Comparison of ENCODE assay signal across 24 mouse cellular contexts in genomic region chr12:100306336-100306735, GRCm38 (mm10).
"Had no signal": no experiment of that assay in that cellular context is flagged by ENCODE, and none has a peak within 500 bp of the region (broad histone marks: within the 10 kb centered on the region; RNA-seq: fewer than 3 reads in every experiment).

No protein-coding gene starts in this region.

- H3K4me1 ChIP-seq: limb, embryonic 10.5 days; liver, embryonic 12.5 days; liver, embryonic 15.5 days had no signal

- H3K36me3 ChIP-seq: liver, embryonic 15.5 days; lung, embryonic 15.5 days had no signal

- H3K27me3 ChIP-seq: kidney, embryonic 15.5 days; limb, embryonic 13.5 days; liver, embryonic 12.5 days; liver, embryonic 15.5 days; lung, embryonic 15.5 days; megakaryocyte, embryonic 14.5 days; neural tube, embryonic 12.5 days; neural tube, embryonic 15.5 days; stomach, embryonic 15.5 days had no signal

- DNase-seq: kidney, adult 8-10 months; kidney, postnatal 10 days; kidney, postnatal 36 days; liver; lung, adult 18-20 months; lung, postnatal 10 days; lung, postnatal 36 days; midbrain, embryonic 14.5 days; right cerebral cortex, adult 18-20 months; right cerebral cortex, postnatal 14 days; right cerebral cortex, postnatal 4 days; spleen, adult 18-20 months; thymus, postnatal 25 days had no signal

- H3K9ac ChIP-seq: kidney, embryonic 15.5 days; limb, embryonic 13.5 days; liver, embryonic 12.5 days; liver, embryonic 15.5 days; lung, embryonic 15.5 days; neural tube, embryonic 12.5 days; neural tube, embryonic 15.5 days; stomach, embryonic 15.5 days had no signal

- ATAC-seq: liver, embryonic 12.5 days had no signal

- H3K9me3 ChIP-seq: kidney, embryonic 15.5 days; limb, embryonic 10.5 days; limb, embryonic 13.5 days; liver, embryonic 12.5 days; liver, embryonic 15.5 days; lung, embryonic 15.5 days; megakaryocyte, embryonic 14.5 days; neural tube, embryonic 12.5 days; neural tube, embryonic 15.5 days; stomach, embryonic 15.5 days had no signal

- H3K4me3 ChIP-seq: kidney, embryonic 15.5 days; limb, embryonic 10.5 days; limb, embryonic 13.5 days; liver, embryonic 12.5 days; liver, embryonic 15.5 days; lung, embryonic 15.5 days; megakaryocyte, embryonic 14.5 days; neural tube, embryonic 12.5 days; neural tube, embryonic 15.5 days; stomach, embryonic 15.5 days had no signal

- H3K4me2 ChIP-seq: kidney, embryonic 15.5 days; limb, embryonic 13.5 days; liver, embryonic 12.5 days; liver, embryonic 15.5 days; lung, embryonic 15.5 days; midbrain, embryonic 11.5 days; neural tube, embryonic 12.5 days; neural tube, embryonic 15.5 days; stomach, embryonic 15.5 days had no signal

- H3K27ac ChIP-seq: kidney, embryonic 15.5 days; limb, embryonic 10.5 days; limb, embryonic 13.5 days; liver, embryonic 12.5 days; liver, embryonic 15.5 days; lung, embryonic 15.5 days; neural tube, embryonic 12.5 days; neural tube, embryonic 15.5 days; stomach, embryonic 15.5 days had no signal
